Mouse (Mus musculus) C2C12 (cell line): ENCODE data around the gene Adamts9.

Experiments used
- CTCF ChIP-seq: IDR thresholded peaks from one replicate; pipeline ENCODE4 v1.5.1; 2011; ENCODE audit not compliant: control insufficient read depth, insufficient read depth, insufficient read length
- MAX ChIP-seq: IDR thresholded peaks from one replicate; pipeline ENCODE4 v1.6.1; 2011; ENCODE audit warnings: mild to moderate bottlenecking, control low read depth
- MYOD1 ChIP-seq: IDR thresholded peaks from one replicate; pipeline ENCODE4 v1.6.1; 2011; ENCODE audit warnings: low read depth; ENCODE audit not compliant: control insufficient read depth, insufficient read length
- USF1 ChIP-seq: IDR thresholded peaks from one replicate; pipeline ENCODE4 v1.6.1; 2011; ENCODE audit warnings: low read depth, mild to moderate bottlenecking, control low read depth, moderate library complexity

- no peak for TF ChIP-seq CTCF
- no peak for TF ChIP-seq MAX
- no peak for TF ChIP-seq MYOD1
- TF ChIP-seq USF1 = no peak
These were observed 141.8 kb downstream of the Adamts9 start for GRCm38 (mm10) chr6:92801462-92801861.
